ENCODE assay signal across 18 mouse cellular contexts in genomic region chr3:16431082-16431818, GRCm38 (mm10).
DNase-seq lines count a peak whose midpoint lies in the region; ATAC-seq and TF ChIP-seq lines count a peak whose summit lies in the region.
"Had no signal": no experiment of that assay in that cellular context is flagged by ENCODE, and none has a peak within 500 bp of the region (broad histone marks: within the 10 kb centered on the region; RNA-seq: fewer than 3 reads in every experiment).

No protein-coding gene starts in this region.

- 38% methylated on average over 3 of the region's 3 CpGs for WGBS in hindbrain, embryonic 13.5 days
- 17% methylated on average over 3 of the region's 3 CpGs for WGBS in midbrain, postnatal 0 days

- peak; percentile 78 for DNase-seq in R1 (ENCODE audit: low read depth, low spot score)
- peak; percentile 5 for DNase-seq in embryo, embryonic 11 days
- DNase-seq in midbrain, postnatal 0 days (ENCODE audit: low spot score): peak; percentile 56
- DNase-seq in layer of hippocampus, adult 11-12 months (ENCODE audit: low spot score): no peak
- DNase-seq in lung, postnatal 14 days: no peak
- DNase-seq in urinary bladder, postnatal 25 days (ENCODE audit: low spot score): no peak
- DNase-seq: cerebellum, postnatal 14 days; layer of hippocampus, adult 9-11 months; liver had no signal

- no peaks in the 10 kb centered on the region for H3K36me3 ChIP-seq in hindbrain, embryonic 13.5 days
- H3K36me3 ChIP-seq in midbrain, postnatal 0 days (ENCODE audit: insufficient read depth, low read length): no peaks in the 10 kb centered on the region
- H3K36me3 ChIP-seq: embryonic facial prominence, embryonic 15.5 days; heart, embryonic 15.5 days; kidney, embryonic 15.5 days; lung, embryonic 15.5 days; neural tube, embryonic 12.5 days had no signal

- H3K4me1 ChIP-seq in hindbrain, embryonic 13.5 days (replicated peaks): no peaks in the 10 kb centered on the region
- no peaks in the 10 kb centered on the region for H3K4me1 ChIP-seq in midbrain, postnatal 0 days (ENCODE audit: insufficient read depth, low read length)
- H3K4me1 ChIP-seq: embryonic facial prominence, embryonic 15.5 days; heart, embryonic 15.5 days; kidney, embryonic 15.5 days; lung, embryonic 15.5 days; megakaryocyte, embryonic 14.5 days; neural tube, embryonic 12.5 days had no signal

- peak overlapping the region; percentile 44 for H3K27ac ChIP-seq in hindbrain, embryonic 13.5 days
- H3K27ac ChIP-seq in midbrain, postnatal 0 days (ENCODE audit: low read depth, low read length): peak overlapping the region; percentile 27; the same call in 1 of the 2 replicates
- H3K27ac ChIP-seq: embryonic facial prominence, embryonic 15.5 days; heart, embryonic 15.5 days; kidney, embryonic 15.5 days; lung, embryonic 15.5 days; neural tube, embryonic 12.5 days; stomach, postnatal 0 days had no signal

- H3K9me3 ChIP-seq in hindbrain, embryonic 13.5 days: no peaks in the 10 kb centered on the region
- H3K9me3 ChIP-seq in midbrain, postnatal 0 days (ENCODE audit: low read length): no peaks in the 10 kb centered on the region
- H3K9me3 ChIP-seq: embryonic facial prominence, embryonic 15.5 days; heart, embryonic 15.5 days; kidney, embryonic 15.5 days; lung, embryonic 15.5 days; neural tube, embryonic 12.5 days had no signal

- no peak overlapping the region for H3K9ac ChIP-seq in hindbrain, embryonic 13.5 days
- H3K9ac ChIP-seq in midbrain, postnatal 0 days (replicated peaks; ENCODE audit: low read length, poor library complexity, severe bottlenecking): no peak overlapping the region
- H3K9ac ChIP-seq: embryonic facial prominence, embryonic 15.5 days; heart, embryonic 15.5 days; kidney, embryonic 15.5 days; lung, embryonic 15.5 days; neural tube, embryonic 12.5 days had no signal

- ATAC-seq in hindbrain, embryonic 13.5 days (ENCODE audit: low FRiP score): peak; percentile 61; the same call in 1 of the 2 replicates
- ATAC-seq in midbrain, postnatal 0 days (ENCODE audit: low FRiP score): peak; percentile 82
- ATAC-seq: inflammation-experienced regulatory T-cells, adult 6 months had no signal

- H3K27me3 ChIP-seq in hindbrain, embryonic 13.5 days: no peaks in the 10 kb centered on the region
- H3K27me3 ChIP-seq in midbrain, postnatal 0 days (ENCODE audit: insufficient read depth, low read length): no peaks in the 10 kb centered on the region
- H3K27me3 ChIP-seq: embryonic facial prominence, embryonic 15.5 days; heart, embryonic 15.5 days; kidney, embryonic 15.5 days; lung, embryonic 15.5 days; megakaryocyte, embryonic 14.5 days; neural tube, embryonic 12.5 days had no signal

- TF ChIP-seq CTCF in midbrain, postnatal 0 days (IDR thresholded peaks at IDR 0.05): no peak

- H3K4me3 ChIP-seq in hindbrain, embryonic 13.5 days: no peak overlapping the region
- no peak overlapping the region for H3K4me3 ChIP-seq in midbrain, postnatal 0 days (ENCODE audit: low read depth, low read length)
- H3K4me3 ChIP-seq: embryonic facial prominence, embryonic 15.5 days; heart, embryonic 15.5 days; kidney, embryonic 15.5 days; lung, embryonic 15.5 days; megakaryocyte, embryonic 14.5 days; neural tube, embryonic 12.5 days had no signal

- H3K4me2 ChIP-seq in hindbrain, embryonic 13.5 days: no peak overlapping the region
- no peak overlapping the region for H3K4me2 ChIP-seq in midbrain, postnatal 0 days (ENCODE audit: low read depth, low read length, poor library complexity, severe bottlenecking)
- H3K4me2 ChIP-seq: embryonic facial prominence, embryonic 15.5 days; heart, embryonic 15.5 days; kidney, embryonic 15.5 days; lung, embryonic 15.5 days; neural tube, embryonic 12.5 days had no signal

Comparison
In these comparisons a context has a peak if more than half of its experiments do, and no peak if none do; other contexts are left out.
1. DNase-seq: peak in R1 (single experiment), embryo, embryonic 11 days (single experiment) and midbrain, postnatal 0 days (single experiment); none in layer of hippocampus, adult 11-12 months (single experiment), lung, postnatal 14 days (single experiment) and urinary bladder, postnatal 25 days (single experiment).